Mouse (Mus musculus) layer of hippocampus, postnatal 25 days (tissue): ENCODE measurements at regions not wholly inside any gene's neighbourhood (a gene's known extent, or its start where the extent isn't known, plus 50 kb on each side); places are given as distances from the start of the nearest gene placed in this dataset.

Experiments used
- DNase-seq, 2 experiments: peaks; one replicate each; pipeline ENCODE4 v3.0.0; 2022; ENCODE audit warnings: mixed read lengths in 2 of 2, low spot score in 1 of 2; ENCODE audit errors: extremely low spot score in 1 of 2

DNA sequence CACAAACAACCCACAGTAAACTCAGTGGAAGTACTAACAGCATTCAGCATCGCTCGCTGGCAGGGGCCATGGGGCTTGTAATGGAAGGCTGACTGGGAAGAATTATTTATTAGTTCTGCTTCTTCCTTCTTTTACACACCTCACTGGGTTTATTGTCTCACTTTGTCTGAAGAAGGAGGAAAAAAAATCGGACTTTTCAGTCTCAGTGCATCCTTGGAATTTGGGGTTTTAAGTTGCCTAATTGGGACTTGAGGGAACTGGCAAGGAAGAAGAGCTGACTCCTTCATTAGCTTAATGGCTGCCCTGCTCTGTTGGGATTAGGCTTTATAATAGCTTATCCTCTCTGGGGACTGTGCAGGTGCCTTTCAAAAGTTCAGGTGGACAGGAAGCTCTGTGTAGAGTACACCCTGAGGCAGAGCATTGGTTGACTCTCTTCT is 54.4 kb upstream of the Krr1 start:
- no peak for DNase-seq

DNA sequence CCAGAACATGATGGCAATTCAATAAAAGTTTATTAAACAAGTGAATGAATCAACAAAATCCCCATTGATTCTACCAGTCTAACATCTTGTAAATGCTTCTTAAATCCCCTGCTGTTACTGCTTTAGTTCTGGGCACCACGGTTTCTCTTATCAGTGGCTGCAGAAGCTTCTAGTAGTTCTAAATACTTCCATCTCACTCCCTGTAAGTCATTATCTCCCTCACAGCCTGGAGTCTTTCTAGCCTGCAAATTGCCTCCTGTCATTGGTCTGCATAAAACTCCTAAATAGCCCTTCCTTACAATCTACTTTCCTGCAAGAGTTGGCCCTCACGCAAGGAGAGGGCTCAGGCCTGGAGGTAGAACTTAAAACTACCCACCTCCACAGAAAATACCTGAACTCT is 53.0 kb upstream of the Krr1 start:
- no peak for DNase-seq

DNA sequence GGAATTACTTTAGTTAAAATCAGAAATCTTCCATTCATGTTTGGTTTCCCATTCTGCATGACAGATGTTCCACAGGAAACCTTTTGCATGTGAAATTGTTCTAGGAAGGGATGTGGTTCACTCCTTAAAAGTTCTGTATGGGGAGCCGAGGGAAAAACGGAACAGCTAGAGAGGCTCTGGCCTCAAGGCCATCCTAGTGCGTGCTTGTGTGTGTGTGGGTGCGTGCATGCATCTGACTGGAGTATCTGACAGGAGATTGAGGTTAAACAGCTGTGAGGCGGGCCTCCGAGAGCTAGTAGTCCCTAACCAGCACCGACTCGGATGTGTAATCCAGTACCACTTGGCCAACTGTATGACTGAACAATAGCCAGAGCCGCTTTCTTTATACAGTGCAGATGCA is 51.0 kb upstream of the Krr1 start:
- no peak for DNase-seq
